20 mouse cellular contexts compared by ENCODE assay signal in genomic region chr12:101801744-101802143, GRCm38 (mm10).
"Had no signal": no experiment of that assay in that cellular context is flagged by ENCODE, and none has a peak within 500 bp of the region (broad histone marks: within the 10 kb centered on the region; RNA-seq: fewer than 3 reads in every experiment).

No protein-coding gene starts in this region.

- DNase-seq: left cerebral cortex, postnatal 4 days; liver, postnatal 0 days; lung, embryonic 14.5 days; right cerebral cortex, adult 18-20 months; right cerebral cortex, postnatal 14 days; right cerebral cortex, postnatal 4 days; thymus, adult 2 months; thymus, postnatal 14 days; thymus, postnatal 4 days had no signal

- H3K9ac ChIP-seq: limb, embryonic 12.5 days; limb, embryonic 15.5 days; liver, embryonic 14.5 days; liver, postnatal 0 days; lung, embryonic 14.5 days; midbrain, embryonic 12.5 days; midbrain, embryonic 15.5 days; neural tube, embryonic 12.5 days; neural tube, embryonic 15.5 days had no signal

- H3K36me3 ChIP-seq: limb, embryonic 12.5 days; limb, embryonic 15.5 days; midbrain, embryonic 12.5 days; midbrain, embryonic 15.5 days; neural tube, embryonic 12.5 days; neural tube, embryonic 15.5 days had no signal

- ATAC-seq: intestine, postnatal 0 days; midbrain, embryonic 15.5 days had no signal

- H3K4me1 ChIP-seq: midbrain, embryonic 12.5 days; midbrain, embryonic 15.5 days had no signal

- H3K27ac ChIP-seq: limb, embryonic 12.5 days; limb, embryonic 15.5 days; liver, embryonic 14.5 days; macrophage; midbrain, embryonic 12.5 days; midbrain, embryonic 15.5 days; neural tube, embryonic 12.5 days; neural tube, embryonic 15.5 days; stomach, postnatal 0 days had no signal

- H3K4me2 ChIP-seq: limb, embryonic 12.5 days; limb, embryonic 15.5 days; liver, embryonic 11.5 days; lung, embryonic 14.5 days; midbrain, embryonic 12.5 days; midbrain, embryonic 15.5 days; neural tube, embryonic 12.5 days; neural tube, embryonic 15.5 days had no signal

- H3K9me3 ChIP-seq: limb, embryonic 12.5 days; limb, embryonic 15.5 days; midbrain, embryonic 12.5 days; midbrain, embryonic 15.5 days; neural tube, embryonic 12.5 days; neural tube, embryonic 15.5 days had no signal

- H3K4me3 ChIP-seq: limb, embryonic 12.5 days; limb, embryonic 15.5 days; midbrain, embryonic 12.5 days; midbrain, embryonic 15.5 days; neural tube, embryonic 12.5 days; neural tube, embryonic 15.5 days had no signal

- H3K27me3 ChIP-seq: limb, embryonic 12.5 days; limb, embryonic 15.5 days; midbrain, embryonic 12.5 days; midbrain, embryonic 15.5 days; neural tube, embryonic 12.5 days; neural tube, embryonic 15.5 days had no signal
